Mouse (Mus musculus): ENCODE results near the gene Lpcat2. TPM values are rescaled to one million over a fixed set of nuclear protein-coding genes. Genes with fewer than 3 reads are reported as not detected.

The Lpcat2 gene
- polyA plus RNA-seq, 1 experiment from 2014 or later = 4.8 TPM

DNA sequence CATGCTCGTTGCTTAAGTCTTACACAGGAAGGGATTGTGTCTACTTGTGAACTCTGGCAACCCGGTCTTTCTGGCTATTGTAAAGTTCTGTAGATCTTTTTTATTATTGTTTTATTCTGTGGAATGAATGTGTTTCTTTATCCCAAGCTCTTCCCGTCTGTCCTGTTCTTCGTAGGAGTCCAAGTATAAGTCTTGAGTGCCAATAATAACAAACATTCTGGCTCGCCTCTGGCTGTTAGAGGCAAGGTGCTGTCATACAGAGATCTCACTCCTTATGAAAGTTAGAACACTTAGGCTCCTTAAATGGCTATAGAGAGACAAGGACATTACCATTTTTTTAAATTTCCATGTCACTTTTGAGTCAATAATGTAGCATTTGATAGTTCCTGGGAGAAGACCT lies 41.5 kb downstream of the Lpcat2 start:
- Histone ChIP-seq H3K9me3 (replicated peaks) (no peaks in the 10 kb centered on the region), H3K9ac (no peak overlapping the region), H3K27ac (no peak overlapping the region), H3K4me3 (no peak overlapping the region), H3K36me3 (no peaks in the 10 kb centered on the region), H3K27me3 (replicated peaks) (no peaks in the 10 kb centered on the region), H3K4me1 (no peaks in the 10 kb centered on the region), H3K4me2 (no peak overlapping the region)
- WGBS (ENCODE audit: insufficient replicate concordance) = 65% methylated on average over 5 of the region's 5 CpGs
- no peak for ATAC-seq

DNA sequence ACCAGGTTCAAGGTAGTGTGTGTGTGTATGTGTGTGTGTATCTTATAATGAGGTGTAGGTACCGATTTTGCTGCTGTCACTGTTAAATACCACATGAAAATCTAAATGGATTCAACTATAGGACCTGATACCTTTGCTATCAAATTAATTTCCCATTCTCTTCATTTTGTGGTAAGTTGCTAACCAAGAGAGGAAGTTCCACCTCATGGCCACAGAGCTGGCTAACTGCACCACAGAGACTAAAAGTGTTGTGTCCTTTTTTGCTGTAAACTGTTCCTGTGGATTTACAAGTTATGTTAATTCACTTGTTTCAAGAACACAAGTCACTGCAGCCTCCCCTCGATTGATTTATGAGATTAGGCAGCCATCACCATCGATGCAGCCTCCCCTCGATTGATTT lies 42.7 kb downstream of the Lpcat2 start:
- H3K27me3 ChIP-seq (replicated peaks) = no peaks in the 10 kb centered on the region
- ATAC-seq = no peak
- WGBS (ENCODE audit: insufficient replicate concordance) = 55% methylated on average over 4 of the region's 4 CpGs
- H3K9me3 ChIP-seq (replicated peaks) = no peaks in the 10 kb centered on the region
- H3K9ac ChIP-seq = no peak overlapping the region
- no peak overlapping the region for H3K27ac ChIP-seq
- no peak overlapping the region for H3K4me2 ChIP-seq
- H3K4me3 ChIP-seq = no peak overlapping the region
- H3K4me1 ChIP-seq = no peaks in the 10 kb centered on the region
- no peaks in the 10 kb centered on the region for H3K36me3 ChIP-seq

GRCm38 (mm10) chr8:92899590-92899989 lies 44.5 kb downstream of the Lpcat2 start:
- H3K9me3 ChIP-seq (replicated peaks) = no peaks in the 10 kb centered on the region
- H3K4me2 ChIP-seq = no peak overlapping the region
- H3K4me3 ChIP-seq = no peak overlapping the region
- no peak overlapping the region for H3K27ac ChIP-seq
- H3K4me1 ChIP-seq = no peaks in the 10 kb centered on the region
- no peaks in the 10 kb centered on the region for H3K27me3 ChIP-seq (replicated peaks)
- H3K36me3 ChIP-seq = no peaks in the 10 kb centered on the region
- 72% methylated on average over 9 of the region's 9 CpGs for WGBS (ENCODE audit: insufficient replicate concordance)
- ATAC-seq = no peak
- H3K9ac ChIP-seq = no peak overlapping the region

GRCm38 (mm10) chr8:92901107-92901506 lies 46.0 kb downstream of the Lpcat2 start, which contains the start of gene Capns2:
Gene Capns2, plus strand, starts transcription at chr8:92901407.
- no peaks in the 10 kb centered on the region for H3K4me1 ChIP-seq
- no peaks in the 10 kb centered on the region for H3K27me3 ChIP-seq (replicated peaks)
- no peak within 1 kb of the TSS for H3K4me3 ChIP-seq
- 91% methylated on average over 5 of the region's 5 CpGs for WGBS (ENCODE audit: insufficient replicate concordance)
- H3K27ac ChIP-seq = no peak within 1 kb of the TSS
- H3K9ac ChIP-seq = no peak within 1 kb of the TSS
- no peak for ATAC-seq
- H3K4me2 ChIP-seq = no peak within 1 kb of the TSS
- no peaks in the 10 kb centered on the region for H3K9me3 ChIP-seq (replicated peaks)
- no peaks in the 10 kb centered on the region for H3K36me3 ChIP-seq

DNA sequence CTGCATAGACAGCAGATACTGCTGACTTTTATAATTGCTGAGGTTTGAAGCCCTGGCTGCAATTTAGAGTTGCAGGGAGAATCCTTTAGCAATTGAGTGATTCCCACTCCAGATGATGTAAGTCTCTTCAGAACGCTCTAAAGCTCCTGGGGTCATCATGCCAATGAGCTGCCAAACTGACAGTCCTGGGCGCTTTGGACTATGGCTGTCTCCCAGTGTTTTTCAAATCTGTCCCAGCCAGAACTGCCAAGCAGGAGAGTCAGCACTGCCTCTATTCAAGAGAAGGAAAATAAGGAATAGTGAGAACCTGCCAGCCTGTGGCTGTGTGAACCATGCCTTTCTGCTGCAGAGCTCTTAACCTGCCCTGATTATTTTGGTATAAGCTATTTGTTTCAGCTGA lies 47.8 kb downstream of the Lpcat2 start:
- Histone ChIP-seq H3K9ac (no peak overlapping the region), H3K4me2 (no peak overlapping the region), H3K4me3 (no peak overlapping the region), H3K27ac (no peak overlapping the region), H3K27me3 (replicated peaks) (no peaks in the 10 kb centered on the region), H3K9me3 (replicated peaks) (no peaks in the 10 kb centered on the region), H3K4me1 (no peaks in the 10 kb centered on the region), H3K36me3 (no peaks in the 10 kb centered on the region)
- no peak for ATAC-seq
- 72% methylated on average over 2 of the region's 2 CpGs for WGBS (ENCODE audit: insufficient replicate concordance)

- no peaks in the 10 kb centered on the region for H3K36me3 ChIP-seq
- no peak overlapping the region for H3K9ac ChIP-seq
- H3K27me3 ChIP-seq (replicated peaks) = no peaks in the 10 kb centered on the region
- WGBS (ENCODE audit: insufficient replicate concordance) = 79% methylated on average over 11 of the region's 11 CpGs
- H3K4me3 ChIP-seq = no peak overlapping the region
- H3K27ac ChIP-seq = no peak overlapping the region
- no peaks in the 10 kb centered on the region for H3K4me1 ChIP-seq
- H3K4me2 ChIP-seq = no peak overlapping the region
- no peaks in the 10 kb centered on the region for H3K9me3 ChIP-seq (replicated peaks)
- no peak for ATAC-seq
These were observed 48.5 kb downstream of the Lpcat2 start for GRCm38 (mm10) chr8:92903488-92904135.

- Histone ChIP-seq H3K9ac (no peak overlapping the region), H3K4me1 (no peaks in the 10 kb centered on the region), H3K4me3 (no peak overlapping the region), H3K9me3 (replicated peaks) (no peaks in the 10 kb centered on the region), H3K36me3 (no peaks in the 10 kb centered on the region), H3K27ac (no peak overlapping the region), H3K27me3 (replicated peaks) (no peaks in the 10 kb centered on the region), H3K4me2 (no peak overlapping the region)
- no peak for ATAC-seq
- WGBS (ENCODE audit: insufficient replicate concordance) = 82% methylated on average over 9 of the region's 9 CpGs
These were observed 51.4 kb downstream of the Lpcat2 start for GRCm38 (mm10) chr8:92906553-92906952.

DNA sequence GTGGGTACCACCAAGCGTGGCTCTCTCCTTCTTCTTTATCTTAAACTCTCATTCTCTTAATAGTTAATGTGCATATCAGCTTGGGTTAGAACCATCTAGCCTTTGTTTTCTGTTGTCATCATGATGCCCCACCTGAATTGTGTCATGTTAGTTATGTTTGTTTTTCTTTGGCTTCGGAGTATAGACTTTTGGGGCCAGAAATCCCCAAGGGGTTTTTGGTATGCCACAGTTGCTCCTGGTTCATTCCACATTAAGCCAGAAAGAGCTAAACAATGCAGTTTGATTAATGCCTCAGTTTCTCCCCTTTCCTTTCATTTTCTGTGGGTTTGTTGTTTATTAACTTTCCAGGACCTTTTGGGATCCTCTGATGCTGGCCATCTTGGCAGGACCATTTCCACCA lies 53.3 kb downstream of the Lpcat2 start:
- no peaks in the 10 kb centered on the region for H3K9me3 ChIP-seq (replicated peaks)
- H3K4me2 ChIP-seq = no peak overlapping the region
- H3K9ac ChIP-seq = no peak overlapping the region
- no peak for ATAC-seq
- H3K36me3 ChIP-seq = no peaks in the 10 kb centered on the region
- WGBS (ENCODE audit: insufficient replicate concordance) = 76% methylated on average over 2 of the region's 2 CpGs
- no peaks in the 10 kb centered on the region for H3K4me1 ChIP-seq
- H3K27ac ChIP-seq = no peak overlapping the region
- H3K4me3 ChIP-seq = no peak overlapping the region
- H3K27me3 ChIP-seq (replicated peaks) = no peaks in the 10 kb centered on the region

- no peak overlapping the region for H3K27ac ChIP-seq
- H3K4me3 ChIP-seq = no peak overlapping the region
- no peak overlapping the region for H3K4me2 ChIP-seq
- no peaks in the 10 kb centered on the region for H3K36me3 ChIP-seq
- ATAC-seq = no peak
- H3K9ac ChIP-seq = no peak overlapping the region
- no peaks in the 10 kb centered on the region for H3K9me3 ChIP-seq (replicated peaks)
- no peaks in the 10 kb centered on the region for H3K27me3 ChIP-seq (replicated peaks)
- no peaks in the 10 kb centered on the region for H3K4me1 ChIP-seq
- 67% methylated on average over 3 of the region's 3 CpGs for WGBS (ENCODE audit: insufficient replicate concordance)
These were observed 56.3 kb downstream of the Lpcat2 start for GRCm38 (mm10) chr8:92911477-92911876.

- no peak for ATAC-seq
- H3K27me3 ChIP-seq (replicated peaks) = no peaks in the 10 kb centered on the region
- WGBS (ENCODE audit: insufficient replicate concordance) = 79% methylated on average over 7 of the region's 7 CpGs
- H3K4me3 ChIP-seq = no peak overlapping the region
- H3K9ac ChIP-seq = no peak overlapping the region
- no peak overlapping the region for H3K27ac ChIP-seq
- no peaks in the 10 kb centered on the region for H3K36me3 ChIP-seq
- H3K9me3 ChIP-seq (replicated peaks) = no peaks in the 10 kb centered on the region
- no peaks in the 10 kb centered on the region for H3K4me1 ChIP-seq
- no peak overlapping the region for H3K4me2 ChIP-seq
These were observed 58.3 kb downstream of the Lpcat2 start for GRCm38 (mm10) chr8:92913396-92913795.

- Histone ChIP-seq H3K27ac (no peak overlapping the region), H3K9me3 (replicated peaks) (no peaks in the 10 kb centered on the region), H3K36me3 (no peaks in the 10 kb centered on the region), H3K4me1 (no peaks in the 10 kb centered on the region), H3K4me2 (no peak overlapping the region), H3K4me3 (no peak overlapping the region), H3K9ac (no peak overlapping the region), H3K27me3 (replicated peaks) (no peaks in the 10 kb centered on the region)
- no peak for ATAC-seq
- 62% methylated on average over 3 of the region's 3 CpGs for WGBS (ENCODE audit: insufficient replicate concordance)
These were observed 60.9 kb downstream of the Lpcat2 start for GRCm38 (mm10) chr8:92916082-92916481.

DNA sequence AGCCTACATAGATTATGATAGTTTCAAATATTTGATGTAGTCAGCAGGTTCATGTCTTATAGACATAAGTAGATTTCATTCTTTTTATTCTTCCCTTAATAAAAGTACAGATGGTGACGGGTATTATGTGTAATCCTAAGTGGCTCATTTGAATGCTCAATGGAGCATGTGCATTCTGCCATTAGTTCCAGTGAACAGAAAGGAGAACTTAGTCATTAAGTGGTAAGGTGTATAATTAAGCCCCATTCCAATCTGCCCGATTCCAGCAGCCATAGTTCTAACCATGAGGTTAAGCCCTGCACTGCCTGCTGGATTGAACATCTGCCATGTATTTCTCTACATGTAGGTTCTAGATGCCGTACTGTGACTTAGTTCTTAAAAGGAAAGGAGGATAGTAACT lies 66.6 kb downstream of the Lpcat2 start:
- Histone ChIP-seq H3K4me2 (no peak overlapping the region), H3K9ac (no peak overlapping the region), H3K4me3 (no peak overlapping the region), H3K27me3 (replicated peaks) (no peaks in the 10 kb centered on the region), H3K9me3 (replicated peaks) (no peaks in the 10 kb centered on the region), H3K27ac (no peak overlapping the region), H3K4me1 (no peaks in the 10 kb centered on the region), H3K36me3 (no peaks in the 10 kb centered on the region)
- 74% methylated on average over 3 of the region's 3 CpGs for WGBS (ENCODE audit: insufficient replicate concordance)
- ATAC-seq = no peak

- H3K27ac ChIP-seq = no peak overlapping the region
- ATAC-seq = no peak
- peaks cover 7% of the 10 kb centered on the region; the same call in 1 of the 2 replicates for H3K9me3 ChIP-seq (replicated peaks)
- no peak overlapping the region for H3K9ac ChIP-seq
- H3K4me1 ChIP-seq = no peaks in the 10 kb centered on the region
- no peaks in the 10 kb centered on the region for H3K27me3 ChIP-seq (replicated peaks)
- no peak overlapping the region for H3K4me3 ChIP-seq
- 68% methylated on average over 4 of the region's 4 CpGs for WGBS (ENCODE audit: insufficient replicate concordance)
- H3K36me3 ChIP-seq = no peaks in the 10 kb centered on the region
- H3K4me2 ChIP-seq = no peak overlapping the region
These were observed 73.8 kb downstream of the Lpcat2 start for GRCm38 (mm10) chr8:92928986-92929385.
